Mouse (Mus musculus): ENCODE results near the gene Eefsec.

Eefsec gene

DNA sequence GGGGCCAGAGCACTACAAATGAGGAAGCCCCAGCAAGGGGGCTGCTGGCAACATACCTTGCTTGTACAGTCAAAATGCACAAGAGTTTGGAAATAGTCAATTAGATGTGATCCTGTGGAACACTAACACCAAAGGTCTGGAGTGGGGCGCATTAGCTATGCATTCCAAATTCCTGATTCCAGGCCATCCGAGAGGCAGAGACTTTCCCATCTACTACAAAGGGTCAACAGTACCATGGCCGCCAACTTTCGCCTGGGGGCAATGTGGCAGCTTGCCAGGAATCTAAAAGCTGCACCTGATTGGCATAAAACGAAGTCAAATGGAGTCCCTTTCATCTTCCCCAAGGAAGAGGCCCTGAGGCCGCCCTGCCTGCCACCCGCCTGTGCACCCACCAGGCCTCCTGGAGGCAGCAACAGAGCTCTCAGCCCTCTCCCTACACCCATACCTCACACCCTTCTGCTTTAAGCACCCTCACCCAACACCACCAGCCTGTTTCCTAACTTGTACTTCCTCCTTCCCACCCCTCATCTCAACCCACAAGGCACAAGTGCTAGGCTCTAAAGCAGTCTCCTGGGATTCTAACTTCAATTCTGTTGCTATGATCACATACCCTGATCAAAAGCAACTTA lies 30.1 kb downstream of the Eefsec start:
- DNase-seq (ENCODE audit: low spot score in 2 of 2) = peak in 1 of 2 experiments; percentile 15

DNA sequence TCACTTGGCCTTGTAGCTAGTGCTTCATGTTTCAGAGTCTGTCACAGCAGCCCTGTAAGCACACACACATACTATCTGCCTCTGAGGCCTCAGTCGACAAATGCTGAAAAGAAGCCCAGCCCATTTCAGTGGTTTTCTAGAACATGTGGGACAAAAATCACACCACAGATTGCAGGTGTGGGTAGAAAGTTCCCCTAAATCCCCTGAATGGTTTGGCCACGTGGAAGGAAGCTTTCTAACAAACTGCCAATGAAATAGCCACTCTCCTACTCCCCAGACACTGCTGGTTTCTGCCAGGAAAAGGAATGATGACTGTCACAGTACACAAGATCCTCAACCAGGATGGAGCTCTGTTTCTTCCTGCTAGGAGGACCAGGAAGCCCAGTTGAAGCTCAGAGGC lies 33.7 kb downstream of the Eefsec start:
- DNase-seq (ENCODE audit: low spot score in 2 of 2) = no peak

DNA sequence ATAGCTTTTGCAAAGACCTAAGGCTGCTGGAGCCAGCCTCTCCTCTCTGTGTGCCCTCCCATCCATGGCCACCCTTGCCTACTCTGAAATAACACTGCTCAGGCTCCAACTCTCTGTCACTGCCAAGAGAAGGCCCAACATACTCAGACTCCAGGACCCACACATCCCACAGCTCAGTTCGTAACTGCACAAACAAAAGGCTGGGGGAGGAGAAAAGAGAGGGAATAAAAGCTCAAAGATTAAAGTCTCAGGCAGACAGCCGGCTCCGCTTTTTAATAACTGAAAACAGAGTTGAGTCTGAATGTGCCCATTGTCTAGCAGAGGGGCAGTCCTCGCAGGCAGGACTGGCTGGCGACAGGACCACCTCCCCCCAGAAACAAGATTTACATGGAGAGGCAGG lies 36.8 kb downstream of the Eefsec start:
- no peak for DNase-seq (ENCODE audit: low spot score in 2 of 2)

DNA sequence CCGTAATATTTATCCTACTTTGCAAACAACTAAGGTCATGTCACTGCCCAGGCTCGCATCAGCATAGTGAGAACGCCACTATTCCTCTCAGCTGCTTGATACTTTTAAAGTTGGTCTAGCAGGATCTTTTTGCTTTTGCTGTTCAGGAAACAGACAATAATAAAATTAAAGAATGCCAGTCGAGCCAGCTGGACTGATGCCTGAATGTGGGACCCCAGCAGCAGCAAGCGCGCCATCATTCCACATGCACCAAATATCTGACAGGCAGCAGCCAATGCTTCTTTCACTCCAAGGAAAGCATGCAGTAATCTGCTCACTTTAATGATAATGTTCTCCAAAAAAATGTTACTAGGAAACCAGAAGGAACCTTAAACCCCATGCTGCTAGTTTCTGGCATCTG lies 45.9 kb downstream of the Eefsec start:
- no peak for DNase-seq (ENCODE audit: low spot score in 2 of 2)

DNA sequence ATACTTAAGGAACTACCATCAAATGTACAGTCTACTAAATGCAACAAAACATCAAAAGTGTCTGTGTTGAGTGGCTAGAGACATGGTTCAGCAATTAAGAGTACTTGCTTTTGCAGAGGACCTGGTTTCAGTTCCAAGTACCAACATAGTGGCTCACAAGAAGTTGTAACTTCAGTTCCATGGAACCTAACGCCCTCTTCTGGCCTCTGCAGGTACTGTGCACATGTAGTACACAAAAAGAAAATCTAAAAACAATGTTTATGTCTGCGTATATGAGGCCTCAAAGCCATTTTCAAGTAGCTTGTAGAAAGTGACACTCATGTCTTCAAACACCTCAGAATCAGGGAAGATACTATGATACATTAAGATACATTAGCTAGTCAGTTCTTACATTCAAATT lies 48.4 kb downstream of the Eefsec start:
- DNase-seq (ENCODE audit: low spot score in 2 of 2) = no peak

DNA sequence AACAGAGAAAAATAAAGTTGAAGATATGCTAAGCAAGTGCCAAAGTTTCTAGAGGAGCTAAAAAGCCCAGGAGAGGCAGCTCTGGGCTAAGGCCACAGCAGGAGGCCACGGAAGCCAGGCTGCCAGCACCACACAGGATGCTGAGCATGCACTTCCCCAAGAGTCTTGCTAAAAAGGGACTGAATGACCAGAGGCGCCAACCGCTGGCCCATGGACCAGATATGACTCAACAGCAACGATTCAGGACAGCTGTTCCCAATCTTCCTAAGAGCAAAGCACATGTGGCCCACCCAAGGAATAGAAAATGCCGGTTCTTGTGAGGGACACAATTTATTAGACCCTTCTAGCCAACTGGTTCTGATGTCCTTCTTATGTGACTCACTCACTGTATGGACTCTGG lies 57.4 kb downstream of the Eefsec start:
- no peak for DNase-seq (ENCODE audit: low spot score in 2 of 2)

DNA sequence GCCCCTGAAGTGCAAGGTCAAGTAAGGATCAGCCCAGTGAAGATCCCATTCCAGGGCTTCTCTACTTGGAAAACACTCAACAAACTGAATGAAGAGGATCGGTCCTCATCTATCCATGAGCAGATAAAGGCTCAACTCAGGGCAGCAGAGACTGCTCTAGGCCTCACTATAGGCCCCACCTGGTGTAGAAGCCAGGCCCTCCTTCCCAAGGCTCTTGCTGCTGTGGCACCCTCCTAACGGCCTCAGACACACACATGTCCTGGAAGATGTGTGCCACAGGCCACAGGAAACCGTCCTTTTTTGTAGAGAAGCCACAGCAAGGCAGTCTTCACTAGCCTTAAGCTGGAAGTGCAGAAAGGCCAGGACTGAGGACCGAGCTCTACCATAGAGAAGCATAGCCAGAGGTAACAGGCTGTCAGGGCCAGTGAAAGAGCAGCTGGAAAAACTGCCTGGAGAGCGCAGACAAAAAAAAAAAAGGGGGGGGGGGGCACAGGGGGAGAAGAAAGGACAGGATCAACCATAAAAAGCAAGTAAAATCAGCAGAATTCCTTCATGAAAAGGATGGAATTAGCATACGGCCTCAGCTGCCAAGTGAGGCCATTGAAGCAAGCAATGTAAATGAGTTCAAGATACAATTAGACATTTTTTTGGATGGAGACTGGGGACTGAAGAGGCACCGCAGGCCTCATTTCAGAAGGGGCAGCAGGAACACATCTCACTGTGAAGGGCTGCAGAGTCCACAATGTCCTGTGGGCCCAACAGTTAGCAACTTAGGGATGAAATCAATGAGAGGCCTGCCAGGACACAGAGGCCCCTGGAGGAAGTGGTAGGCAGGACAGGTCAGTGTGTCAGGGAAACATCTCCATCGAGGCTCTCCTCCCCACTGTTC lies 58.3 kb downstream of the Eefsec start:
- DNase-seq (ENCODE audit: low spot score in 2 of 2) = no peak

DNA sequence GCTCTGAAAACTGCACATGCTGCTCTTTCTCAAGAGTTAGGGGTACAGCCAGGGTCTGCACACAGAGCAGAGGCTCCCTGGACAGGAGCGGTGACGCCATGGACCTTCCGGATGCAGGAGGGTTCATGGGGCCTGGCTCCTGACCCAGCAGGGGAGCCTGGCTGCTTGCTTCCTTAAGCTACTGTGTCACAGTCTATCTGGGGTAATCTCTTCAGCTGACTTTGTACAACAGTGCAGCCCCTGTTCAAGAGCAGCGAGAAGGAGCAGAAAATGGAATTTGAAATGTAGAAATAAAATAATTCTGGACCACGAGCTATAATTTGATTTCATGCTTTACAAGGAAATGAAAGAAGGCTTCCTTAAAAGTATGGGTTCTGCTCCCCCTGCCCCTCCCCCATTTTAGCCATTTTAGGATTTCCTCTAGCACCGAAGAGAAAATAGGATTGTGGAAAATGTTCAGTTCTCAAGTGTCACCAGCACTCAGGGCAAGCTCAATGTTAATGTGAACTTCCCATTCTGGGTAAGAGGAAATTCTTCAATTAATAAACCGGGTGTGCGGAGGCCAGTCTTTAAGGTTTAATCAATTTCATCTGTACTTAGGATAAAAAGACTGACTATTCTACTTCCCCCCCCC lies 61.8 kb downstream of the Eefsec start:
- DNase-seq (ENCODE audit: low spot score in 2 of 2) = no peak

DNA sequence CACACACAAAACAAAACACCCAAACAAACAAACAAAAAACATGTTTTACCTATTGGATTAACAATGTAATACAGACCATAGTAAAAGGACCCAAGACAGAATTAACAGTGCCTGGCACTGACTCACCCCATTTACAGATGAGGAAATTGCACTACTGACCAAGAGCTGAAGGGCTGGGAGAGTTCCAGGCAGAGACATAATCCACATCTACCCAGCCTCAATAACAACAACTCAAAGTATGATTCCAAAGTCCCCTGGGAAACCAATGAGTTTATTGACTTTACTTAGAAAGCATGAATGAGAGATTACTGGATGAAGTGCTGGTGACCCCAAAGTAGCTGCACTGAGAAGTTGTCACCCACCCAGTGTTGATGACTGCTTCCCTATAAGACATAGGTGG lies 62.6 kb downstream of the Eefsec start:
- no peak for DNase-seq (ENCODE audit: low spot score in 2 of 2)

DNA sequence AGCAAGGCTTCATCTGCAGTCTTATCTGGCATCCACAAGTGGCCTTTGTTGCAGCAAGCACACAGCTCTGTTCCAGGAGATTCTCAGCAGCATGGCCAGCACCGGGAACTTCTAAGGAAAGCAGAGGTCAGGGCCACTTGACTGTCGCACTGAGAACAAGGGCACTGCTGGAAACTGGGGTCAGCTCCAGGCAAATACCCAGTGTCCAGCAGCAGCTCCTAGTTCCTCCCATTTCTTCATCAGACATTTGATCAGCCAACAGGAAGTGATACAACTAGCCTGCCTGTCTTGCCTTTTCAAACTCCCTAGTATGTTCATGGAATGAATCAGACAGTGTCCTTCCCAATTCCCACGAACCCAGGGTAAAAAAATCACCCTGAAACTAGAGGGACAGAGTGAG lies 66.6 kb downstream of the Eefsec start:
- no peak for DNase-seq (ENCODE audit: low spot score in 2 of 2)

DNA sequence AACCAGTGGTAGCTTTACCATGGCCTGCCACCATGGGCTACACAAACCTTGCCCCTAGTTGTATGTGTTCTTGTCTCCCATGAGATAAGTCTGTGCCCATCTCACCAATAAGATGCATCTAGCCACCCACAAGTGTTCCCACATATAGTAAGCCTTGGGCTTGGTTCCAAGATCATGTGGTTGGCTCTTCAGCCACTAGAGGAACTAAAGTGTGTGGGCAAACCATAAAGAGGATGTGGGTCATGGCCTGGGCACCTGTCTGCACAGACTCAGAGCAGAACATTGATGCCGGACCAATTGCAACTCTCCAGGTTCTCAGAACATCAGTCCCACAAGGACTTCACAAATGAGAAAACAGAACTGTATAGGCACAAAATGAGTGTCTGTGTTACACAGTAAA lies 67.5 kb downstream of the Eefsec start:
- no peak for DNase-seq (ENCODE audit: low spot score in 2 of 2)

DNA sequence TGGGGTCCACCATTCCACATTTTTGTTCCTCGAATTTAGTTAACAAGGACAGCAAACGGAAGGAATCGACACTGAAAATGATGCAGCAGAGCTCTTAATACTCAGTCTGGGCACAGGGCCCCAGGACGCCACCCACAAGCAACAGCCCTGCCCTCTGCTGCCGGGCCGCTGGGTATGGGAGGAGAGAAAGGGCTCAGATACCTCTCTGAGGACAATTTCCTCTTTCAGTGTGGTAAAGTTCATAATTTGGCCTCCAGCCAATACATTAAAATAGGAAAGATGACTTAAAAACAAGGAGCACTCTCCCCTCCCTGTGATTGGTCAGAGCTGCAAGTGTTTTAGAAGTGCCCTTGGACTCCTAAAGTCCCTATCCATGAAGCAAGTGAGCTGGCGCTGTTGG lies 72.1 kb downstream of the Eefsec start:
- no peak for DNase-seq (ENCODE audit: low spot score in 2 of 2)

DNA sequence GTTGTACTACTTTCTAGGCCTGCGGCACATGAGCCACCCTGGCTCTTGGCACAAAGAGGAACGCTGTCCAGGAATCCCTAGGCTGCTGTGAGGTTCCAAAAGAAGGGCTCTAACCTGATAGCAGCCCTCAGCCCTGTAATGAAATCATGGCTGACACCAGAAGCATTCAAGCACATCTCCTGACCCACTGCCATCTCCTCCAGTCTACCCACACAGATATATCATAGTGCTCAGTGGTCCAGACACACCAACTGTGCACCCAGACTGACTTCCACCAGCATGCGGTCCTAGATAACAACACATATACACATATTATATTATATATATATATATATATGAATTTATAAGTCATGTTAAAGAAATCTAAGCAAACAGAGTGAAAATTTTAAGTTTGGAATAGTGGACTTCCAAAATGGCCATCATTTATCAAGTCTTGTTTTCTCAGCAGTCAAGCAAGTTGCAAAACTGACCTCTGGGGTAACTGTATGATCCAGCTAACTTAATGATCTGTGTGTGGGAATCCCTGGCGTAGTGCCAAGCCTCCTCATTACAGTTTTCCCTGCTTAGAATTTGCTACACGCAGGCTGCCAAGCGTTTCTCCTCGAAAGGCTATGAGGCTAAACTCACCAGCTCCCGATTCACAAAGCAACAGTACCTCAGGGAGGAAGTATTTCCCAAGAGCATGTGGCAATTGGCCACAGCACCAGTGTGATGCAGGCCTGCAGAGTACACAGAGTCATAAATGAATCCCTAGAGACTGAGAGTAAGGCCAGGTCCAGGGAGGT lies 76.3 kb downstream of the Eefsec start:
- peak in 1 of 2 experiments; percentile 25 for DNase-seq (ENCODE audit: low spot score in 2 of 2)

DNA sequence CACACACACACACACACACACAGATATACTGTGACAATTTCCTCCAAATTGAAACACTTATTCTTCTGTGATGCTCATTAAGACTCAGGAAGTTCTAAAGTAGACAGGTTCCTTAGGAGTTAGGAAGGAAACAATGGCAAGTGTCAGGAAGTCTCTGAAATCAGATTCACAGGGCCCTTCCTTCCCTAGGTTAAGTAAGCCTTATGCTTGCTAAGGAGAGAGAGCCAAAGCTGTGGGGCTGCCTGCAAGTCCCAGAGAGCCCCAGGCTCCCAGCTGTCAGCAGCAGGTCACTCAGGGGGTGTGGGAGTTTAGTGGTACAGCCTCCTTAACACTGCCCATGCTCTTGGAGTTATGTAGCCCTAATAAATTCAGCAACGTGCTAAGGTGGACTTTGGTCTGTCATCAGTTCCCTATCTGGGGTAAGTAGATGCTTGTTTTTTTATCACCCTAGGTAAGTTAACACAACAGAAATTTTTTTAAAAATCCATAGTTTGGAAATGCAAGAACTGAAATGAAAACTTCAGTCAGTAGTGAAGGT lies 82.8 kb downstream of the Eefsec start:
- no peak for DNase-seq (ENCODE audit: low spot score in 2 of 2)

DNA sequence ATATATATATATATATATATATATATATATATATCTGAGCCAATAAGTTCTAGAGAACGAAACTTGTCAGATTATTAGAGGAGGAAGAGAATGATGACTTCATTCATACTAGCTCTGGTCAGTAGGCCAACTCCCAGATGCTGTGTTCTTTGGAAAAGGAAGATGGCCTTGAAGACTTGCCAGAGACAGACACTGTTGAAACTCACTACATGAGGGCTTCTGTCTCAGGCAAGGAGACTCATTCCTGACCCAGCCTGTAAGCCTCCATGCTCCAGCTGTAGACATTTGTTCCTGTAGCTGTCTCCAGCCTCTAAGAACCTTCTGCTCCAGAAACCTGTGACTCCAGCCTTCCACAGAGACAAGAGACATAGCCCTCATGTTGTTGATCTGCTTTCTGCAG lies 85.2 kb downstream of the Eefsec start:
- no peak for DNase-seq (ENCODE audit: low spot score in 2 of 2)

DNA sequence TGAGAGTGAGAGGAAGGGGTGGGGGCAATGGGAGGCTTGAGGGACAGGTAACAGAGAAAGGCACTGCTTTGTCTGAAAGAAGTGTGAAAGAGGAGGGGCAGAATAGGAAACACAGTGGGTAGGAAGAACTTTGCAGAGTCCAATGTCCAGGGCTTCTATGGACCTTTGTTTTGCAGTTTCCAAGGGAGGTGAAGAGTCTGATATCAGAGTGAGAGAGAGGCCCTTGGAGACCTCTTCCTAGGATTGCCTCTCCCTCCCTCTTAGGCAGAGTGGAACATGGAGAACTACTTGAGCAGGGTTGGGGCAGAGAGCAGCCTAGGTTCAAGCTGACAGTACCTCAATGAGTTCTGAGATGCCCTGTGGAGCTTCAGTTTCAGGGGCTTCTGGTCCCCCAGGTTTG lies 88.1 kb downstream of the Eefsec start:
- no peak for DNase-seq (ENCODE audit: low spot score in 2 of 2)

DNA sequence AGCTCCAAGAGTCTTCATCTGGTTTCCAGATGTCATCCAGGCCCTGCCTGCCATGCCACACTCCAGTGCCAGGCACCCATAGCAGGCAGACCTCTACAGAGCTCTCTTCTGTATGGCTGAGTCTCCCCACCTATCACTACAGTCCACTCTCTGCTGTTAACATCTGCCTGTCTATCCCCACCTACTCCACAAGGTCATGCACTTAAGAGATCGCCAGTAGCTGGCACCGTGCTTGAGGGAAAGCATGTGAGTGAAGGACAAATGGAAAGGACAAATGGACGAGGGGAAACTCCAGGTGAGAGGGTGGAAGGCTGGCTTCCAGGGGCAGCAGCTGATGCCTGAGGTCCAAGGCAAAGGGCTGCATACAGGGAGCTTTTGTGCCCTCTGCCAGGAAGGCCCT lies 90.5 kb downstream of the Eefsec start:
- DNase-seq (ENCODE audit: low spot score in 2 of 2) = no peak

DNA sequence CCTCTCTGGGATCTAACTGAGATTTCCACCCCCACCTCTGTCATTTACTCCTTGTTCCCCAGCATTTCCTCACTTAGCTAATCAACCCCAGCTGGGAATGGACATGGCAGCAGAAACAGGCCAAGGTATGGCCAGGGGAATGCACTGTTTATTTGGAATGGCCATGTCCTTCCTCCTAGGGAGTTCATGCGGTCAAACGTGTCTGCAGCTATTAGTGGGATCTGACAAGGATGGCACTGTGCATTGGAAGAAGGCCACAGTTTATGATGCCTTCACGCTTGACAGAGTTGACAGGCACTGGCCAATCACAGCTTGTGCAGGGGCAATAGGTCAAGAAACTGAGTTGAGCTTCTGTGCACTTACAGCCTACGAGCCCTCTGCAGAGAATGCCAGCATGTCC lies 93.8 kb downstream of the Eefsec start:
- no peak for DNase-seq (ENCODE audit: low spot score in 2 of 2)

DNA sequence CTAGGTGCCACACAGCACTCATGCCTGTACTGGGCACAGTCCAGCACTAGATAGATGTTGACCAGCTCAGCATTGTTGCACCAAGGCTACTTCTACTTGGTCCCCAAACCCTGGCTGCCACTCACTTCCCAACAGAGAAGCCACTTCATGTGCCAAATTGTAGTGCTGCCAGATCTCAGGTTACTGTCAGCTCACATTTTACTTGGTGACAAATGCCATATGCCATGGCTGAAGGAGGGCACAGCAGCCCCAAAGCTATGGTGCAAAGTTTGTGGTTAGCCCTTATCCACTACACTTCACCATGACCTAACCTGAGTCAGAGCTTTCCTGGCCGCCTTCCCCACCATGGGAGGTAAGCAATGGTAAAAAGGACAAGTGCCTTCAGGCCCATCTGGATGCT lies 99.6 kb downstream of the Eefsec start:
- DNase-seq (ENCODE audit: low spot score in 2 of 2) = no peak

DNA sequence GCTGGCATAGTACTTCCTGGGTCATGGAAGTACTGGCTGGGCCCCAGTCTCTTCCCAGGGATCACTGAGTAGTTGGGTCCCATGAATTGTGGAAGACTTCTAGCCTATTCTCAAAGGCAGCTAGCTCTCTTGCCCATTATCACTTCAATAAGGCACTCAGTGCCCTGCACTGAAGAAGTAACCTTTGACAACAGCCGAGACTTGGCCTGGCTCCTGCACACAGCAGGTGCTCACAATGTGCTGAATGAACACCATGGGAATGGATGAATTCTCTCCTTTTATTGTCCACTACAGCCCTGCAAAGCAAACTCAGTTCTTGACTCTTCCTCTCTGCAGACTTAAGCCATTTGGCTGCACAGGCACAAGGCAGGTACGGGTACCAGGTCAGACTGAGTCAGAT lies 101.0 kb downstream of the Eefsec start:
- DNase-seq (ENCODE audit: low spot score in 2 of 2) = peak in 1 of 2 experiments; percentile 28

DNA sequence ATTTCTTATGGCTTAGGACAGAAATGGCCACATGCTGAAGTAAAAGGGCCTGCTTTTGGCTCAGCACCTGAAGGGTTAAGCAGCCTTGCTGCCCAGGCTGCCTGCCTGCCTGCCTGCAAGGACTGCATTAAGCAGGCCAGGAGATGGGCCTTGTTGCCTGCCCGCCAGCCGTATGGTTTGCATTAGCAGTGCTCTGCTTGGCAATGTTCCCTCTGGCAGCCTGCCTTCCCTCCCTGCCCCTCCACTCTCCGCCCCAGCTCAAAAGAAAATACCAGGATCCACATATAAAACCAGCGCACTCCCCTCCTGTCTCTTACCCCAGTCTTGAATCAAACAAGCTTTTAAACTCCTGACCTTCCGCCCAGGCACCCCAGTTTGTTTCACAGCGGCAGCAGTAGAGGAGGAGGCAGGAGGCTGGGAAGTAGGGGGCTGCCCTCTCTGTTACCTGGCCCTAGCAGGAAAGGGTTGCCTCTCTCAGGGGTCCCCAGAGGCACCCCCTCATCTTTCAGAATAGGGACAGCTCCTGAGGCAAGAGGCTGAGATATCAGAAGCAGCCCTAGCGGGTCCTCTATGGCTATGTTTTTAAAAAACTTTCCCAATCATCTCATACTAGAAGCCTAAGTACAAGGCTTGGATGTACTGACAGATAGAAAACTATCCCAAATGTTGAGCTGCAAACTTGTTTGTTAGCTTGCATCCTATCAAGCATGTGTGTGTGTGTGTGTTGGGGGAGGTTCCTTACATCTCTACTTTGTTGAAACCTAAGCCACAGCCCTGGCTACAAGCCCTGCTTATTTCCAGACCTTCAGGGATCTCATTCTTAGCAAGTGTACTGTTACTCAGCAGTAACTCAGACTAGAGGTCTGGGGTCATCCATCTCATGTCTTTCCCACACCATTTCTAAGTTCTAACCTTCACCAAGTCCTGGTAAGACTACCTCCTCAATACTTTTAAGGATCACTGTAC lies 102.6 kb downstream of the Eefsec start:
- peak; percentile 76 to 91 for DNase-seq (ENCODE audit: low spot score in 2 of 2)
